Mouse (Mus musculus) gonadal fat pad, adult 2 months (tissue): ENCODE results near the gene Fam122c. TPM values are rescaled to one million over a fixed set of nuclear protein-coding genes. Genes with fewer than 3 reads are reported as not detected.

Experiments
- DNase-seq: peaks from one replicate; pipeline ENCODE4 v3.0.0-alpha.2; 2012; ENCODE audit warnings: low read depth
- polyA plus RNA-seq: library from polyadenylated mRNA; depleted of rRNA; stranded (reverse); fragments of >200 nt; gene quantifications from 2 replicates; pipeline ENCODE4 v1.2.3, GENCODE M21; 2012; rRNA removed

The Fam122c gene
- polyA plus RNA-seq, 1 experiment, result not detected

DNA sequence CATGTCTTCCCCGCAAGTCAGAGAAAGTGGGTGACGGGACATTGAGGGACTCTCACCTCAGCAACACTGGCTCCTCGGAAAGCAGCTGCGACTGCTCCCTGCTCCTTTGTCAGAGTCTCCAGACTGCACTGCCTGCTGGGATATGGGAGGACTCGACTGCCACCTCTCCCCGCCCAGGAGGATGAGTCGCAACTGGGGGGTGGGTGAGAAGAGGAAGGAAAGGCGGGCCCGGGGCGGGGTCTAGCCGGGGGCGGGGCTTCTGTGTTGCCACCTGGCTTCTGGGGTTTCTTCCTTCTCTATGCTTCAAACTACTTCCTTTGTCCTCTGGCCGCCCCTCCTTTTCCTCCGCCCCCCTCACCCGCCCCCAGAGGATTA lies 97.1 kb downstream of the Fam122c start, which contains the start of gene Mospd1:
Gene Mospd1 (minus strand): TSS at position 137 of the 375 bp plus-strand sequence.
- no peak for DNase-seq

Other genes starting within 250 kb of the Fam122c start
- gene Plac1, start 33.3 kb upstream of the Fam122c start, polyA plus RNA-seq, result 0.18 TPM in 1 of 2 replicates, not detected in the other
- gene Fam122b, start 3.6 kb upstream of the Fam122c start, polyA plus RNA-seq, result 1.6 and 2.8 TPM in 2 replicates
- 13.0 and 21.1 TPM in 2 replicates for gene Mospd1, start 97.1 kb downstream of the Fam122c start, polyA plus RNA-seq
- not detected in 2 replicates for gene Etd, start 161.5 kb downstream of the Fam122c start, polyA plus RNA-seq